Mouse (Mus musculus) MEL (cell line): ENCODE measurements around the gene Hsp90b1. TPM values are rescaled to one million over a fixed set of nuclear protein-coding genes. Genes with fewer than 3 reads are reported as not detected.
"Not testable (repeated sequence)": the region's sequence is repeated elsewhere in the genome, so short reads cannot be mapped to it uniquely, and the experiment has no call there.

Experiments used
- DNase-seq: peaks from one replicate; pipeline ENCODE4 v3.0.0; 2011; ENCODE audit warnings: low read depth, low spot score
- H3K27ac ChIP-seq: 2 replicates; pipeline ENCODE4 v1.5.1; 2012; ENCODE audit warnings: low read depth, mild to moderate bottlenecking, control low read depth, low read length, moderate library complexity; ENCODE audit not compliant: control insufficient read depth
- H3K27me3 ChIP-seq, 2 experiments: fragments of 150-350 bp in 1 of 2; sonication (generic) in 1 of 2; 2 replicates each; pipeline ENCODE4 v1.6.1; 2012; ENCODE audit warnings: low read length in 2 of 2, mild to moderate bottlenecking in 2 of 2, improper control_type of control experiment in 1 of 2, moderate library complexity in 1 of 2; ENCODE audit not compliant: insufficient read depth in 2 of 2, control insufficient read depth in 1 of 2
- H3K36me3 ChIP-seq, 2 experiments: 2 replicates each; pipeline ENCODE4 v1.6.1; 2012 to 2014; ENCODE audit warnings: low read length in 2 of 2, improper control_type of control experiment in 1 of 2, inconsistent platforms in 1 of 2, mild to moderate bottlenecking in 1 of 2; ENCODE audit not compliant: insufficient read depth in 2 of 2, control insufficient read depth in 1 of 2
- H3K4me1 ChIP-seq, 2 experiments: fragments of 150-350 bp in 1 of 2; sonication (generic) in 1 of 2; 2 replicates each; pipeline ENCODE4 v1.6.1; 2012; ENCODE audit warnings: low read length in 2 of 2, improper control_type of control experiment in 1 of 2, mild to moderate bottlenecking in 1 of 2; ENCODE audit not compliant: insufficient read depth in 2 of 2, control insufficient read depth in 1 of 2
- H3K4me3 ChIP-seq, 2 experiments: fragments of 150-350 bp in 1 of 2; sonication (generic) in 1 of 2; 2 replicates each; pipeline ENCODE4 v1.5.1; 2012; ENCODE audit warnings: low read depth in 2 of 2, low read length in 2 of 2, mild to moderate bottlenecking in 2 of 2, moderate library complexity in 2 of 2, control low read depth in 1 of 2, improper control_type of control experiment in 1 of 2; ENCODE audit not compliant: control insufficient read depth in 1 of 2, insufficient read depth in 1 of 2
- H3K79me2 ChIP-seq: 2 replicates; pipeline ENCODE4 v1.6.1; 2012; ENCODE audit warnings: mild to moderate bottlenecking, low read length, moderate library complexity; ENCODE audit not compliant: control insufficient read depth, poor library complexity, insufficient read depth
- H3K9ac ChIP-seq: 2 replicates; pipeline ENCODE4 v1.6.1; 2012; ENCODE audit warnings: low read depth, mild to moderate bottlenecking, control low read depth, low read length, moderate library complexity; ENCODE audit not compliant: control insufficient read depth, poor library complexity, severe bottlenecking
- H3K9me3 ChIP-seq: fragments of 150-350 bp; sonication (generic); replicated peaks from 2 replicates; pipeline ENCODE4 v1.6.1; 2012; ENCODE audit warnings: mild to moderate bottlenecking, low read length, improper control_type of control experiment, moderate library complexity; ENCODE audit not compliant: insufficient read depth
- BHLHE40 ChIP-seq: IDR thresholded peaks from 2 replicates; pipeline ENCODE4 v1.6.1; 2012; ENCODE audit warnings: low read depth, mild to moderate bottlenecking, inconsistent platforms, low read length, improper control_type of control experiment, borderline replicate concordance
- CTCF ChIP-seq, 3 experiments: IDR thresholded peaks in 2 of 3; conservative IDR thresholded peaks in 1 of 3; 2 replicates each; pipeline ENCODE4 v1.5.1; 2011 to 2012; ENCODE audit warnings: low read length in 3 of 3, low read depth in 2 of 3, mild to moderate bottlenecking in 2 of 3, improper control_type of control experiment in 1 of 3, inconsistent platforms in 1 of 3, mixed read lengths in 1 of 3, moderate library complexity in 1 of 3; ENCODE audit not compliant: control insufficient read depth in 1 of 3, insufficient read depth in 1 of 3, poor library complexity in 1 of 3, severe bottlenecking in 1 of 3
- E2F4 ChIP-seq: IDR thresholded peaks from 2 replicates; pipeline ENCODE4 v1.6.1; 2011; ENCODE audit warnings: low read depth, low read length, improper control_type of control experiment, borderline replicate concordance
- ELF1 ChIP-seq: IDR thresholded peaks from 2 replicates; pipeline ENCODE4 v1.6.1; 2014; ENCODE audit warnings: low read depth, mild to moderate bottlenecking, inconsistent platforms, low read length, improper control_type of control experiment, moderate library complexity
- HCFC1 ChIP-seq: IDR thresholded peaks from 2 replicates; pipeline ENCODE4 v1.6.1; 2012; ENCODE audit warnings: low read depth, mild to moderate bottlenecking, inconsistent platforms, low read length, improper control_type of control experiment, moderate library complexity
- KAT2A ChIP-seq: conservative IDR thresholded peaks from 2 replicates; pipeline ENCODE4 v1.6.1; 2012; ENCODE audit warnings: low read depth, low read length, improper control_type of control experiment, inconsistent platforms
- MAX ChIP-seq: IDR thresholded peaks from 2 replicates; pipeline ENCODE4 v1.6.1; 2011; ENCODE audit warnings: low read length, improper control_type of control experiment
- MYC ChIP-seq: IDR thresholded peaks from 2 replicates; pipeline ENCODE4 v1.6.1; 2011; ENCODE audit warnings: low read depth, mild to moderate bottlenecking, low read length, improper control_type of control experiment, moderate library complexity
- NELFE ChIP-seq: IDR thresholded peaks from 2 replicates; pipeline ENCODE4 v1.6.1; 2011; ENCODE audit warnings: low read depth, low read length, improper control_type of control experiment
- POLR2A ChIP-seq, 2 experiments: IDR thresholded peaks; 2 replicates each; pipeline ENCODE4 v1.6.1; 2011 to 2012; ENCODE audit warnings: low read length in 2 of 2, mild to moderate bottlenecking in 2 of 2, control low read depth in 1 of 2, improper control_type of control experiment in 1 of 2, low read depth in 1 of 2, moderate library complexity in 1 of 2; ENCODE audit not compliant: control insufficient read depth in 1 of 2, insufficient read depth in 1 of 2, poor library complexity in 1 of 2
- POLR2AphosphoS2 ChIP-seq: IDR thresholded peaks from 2 replicates; pipeline ENCODE4 v1.6.1; 2011; ENCODE audit warnings: low read length, improper control_type of control experiment
- SIN3A ChIP-seq: IDR thresholded peaks from 2 replicates; pipeline ENCODE4 v1.6.1; 2012; ENCODE audit warnings: low read length, improper control_type of control experiment, inconsistent platforms
- TBP ChIP-seq: IDR thresholded peaks from 2 replicates; pipeline ENCODE4 v1.8.0; 2011; ENCODE audit warnings: low read depth, low read length, improper control_type of control experiment
- TCF12 ChIP-seq: IDR thresholded peaks from 2 replicates; pipeline ENCODE4 v1.6.1; 2014; ENCODE audit warnings: low read depth, mild to moderate bottlenecking, inconsistent platforms, low read length, improper control_type of control experiment, moderate library complexity
- USF1 ChIP-seq: IDR thresholded peaks from 2 replicates; pipeline ENCODE4 v1.6.1; 2014; ENCODE audit warnings: low read depth, mild to moderate bottlenecking, inconsistent platforms, low read length, improper control_type of control experiment, moderate library complexity
- USF2 ChIP-seq, 2 experiments: IDR thresholded peaks; 2 replicates each; pipeline ENCODE4 v1.6.1; 2011 to 2012; ENCODE audit warnings: improper control_type of control experiment in 2 of 2, low read length in 2 of 2, borderline replicate concordance in 1 of 2, inconsistent platforms in 1 of 2, low read depth in 1 of 2, mild to moderate bottlenecking in 1 of 2; ENCODE audit not compliant: insufficient read depth in 1 of 2
- polyA plus RNA-seq, 2 experiments: library from polyadenylated mRNA; stranded (reverse) in 1 of 2; unstranded in 1 of 2; fragments of >175 nt in 1 of 2; fragments of >200 nt in 1 of 2; gene quantifications; 2 replicates each; pipeline versions ENCODE4 v1.2.1 to v1.2.4; 2012; ENCODE audit warnings: low replicate concordance in 2 of 2, low read depth in 1 of 2; ENCODE audit not compliant: insufficient read length in 2 of 2, insufficient read depth in 1 of 2, missing spikeins in 1 of 2
- total RNA-seq: library from RNA; depleted of rRNA; stranded (reverse); fragments of 300-350 nt; gene quantifications from 2 replicates; pipeline ENCODE4 v1.2.3, GENCODE M21; 2012

Gene Hsp90b1
- total and polyA plus RNA-seq, 3 experiments = 150 to 555 (median 420) TPM

- peak overlapping the region; percentile 63 to 87 for H3K4me3 ChIP-seq
- DNase-seq = peak; percentile 63
- H3K27me3 ChIP-seq, H3K9me3 ChIP-seq, H3K36me3 ChIP-seq, H3K4me1 ChIP-seq, H3K79me2 ChIP-seq: not testable (repeated sequence)
- TF ChIP-seq SIN3A (peak; percentile 33; the same call in 1 of the 2 replicates), POLR2A (IDR thresholded peaks at IDR 0.05; ENCODE audit: control insufficient read depth in 1 of 2, insufficient read depth in 1 of 2, low read depth in 1 of 2, low read length in 2 of 2, poor library complexity in 1 of 2) (0 out of 4 replicates have a peak, but pooled peaks of 1 of the 2 experiments have one; percentile 1)
- H3K9ac ChIP-seq = peak overlapping the region; percentile 97
- H3K27ac ChIP-seq = peak overlapping the region; percentile 93; the same call in 1 of the 2 replicates
These were observed 19.3 kb downstream of the Hsp90b1 start for GRCm38 (mm10) chr10:86686017-86686360.

- Histone ChIP-seq H3K9ac (peak overlapping the region; percentile 97), H3K4me3 (peak overlapping the region; percentile 63 to 87), H3K27ac (peak overlapping the region; percentile 93)
- not testable (repeated sequence) for H3K79me2 ChIP-seq, H3K9me3 ChIP-seq, H3K4me1 ChIP-seq, H3K27me3 ChIP-seq, H3K36me3 ChIP-seq
- DNase-seq = peak; percentile 93
- TF ChIP-seq MAX = peak; percentile 87
- peak; percentile 66 for TF ChIP-seq NELFE
- TF ChIP-seq USF1 = peak; percentile 87
- TF ChIP-seq SIN3A = peak; percentile 50; the same call in 1 of the 2 replicates
- TF ChIP-seq POLR2AphosphoS2 = peak; percentile 63; the same call in 1 of the 2 replicates
- TF ChIP-seq MYC = peak; percentile 93; the same call in 1 of the 2 replicates
- TF ChIP-seq POLR2A (IDR thresholded peaks at IDR 0.05; ENCODE audit: control insufficient read depth in 1 of 2, insufficient read depth in 1 of 2, low read depth in 1 of 2, low read length in 2 of 2, poor library complexity in 1 of 2) = peak in 1 of 2 experiments; percentile 59; a peak in 2 of 4 replicates
- TF ChIP-seq TCF12 = peak; percentile 38
- TF ChIP-seq CTCF (IDR thresholded peaks at IDR 0.05 in 2 of 3, conservative IDR thresholded peaks at IDR 0.05 in 1 of 3; ENCODE audit: control insufficient read depth in 1 of 3, insufficient read depth in 1 of 3, low read depth in 2 of 3, low read length in 3 of 3, poor library complexity in 1 of 3, severe bottlenecking in 1 of 3) = 0 out of 6 replicates have a peak, but pooled peaks of 1 of the 3 experiments have one; percentile 1
- TF ChIP-seq USF2 (IDR thresholded peaks at IDR 0.05; ENCODE audit: borderline replicate concordance in 1 of 2, insufficient read depth in 1 of 2, low read depth in 1 of 2, low read length in 2 of 2) = peak in 1 of 2 experiments; percentile 55; a peak in 1 of 4 replicates
- TF ChIP-seq KAT2A = peak; percentile 41; the same call in 1 of the 2 replicates
- TF ChIP-seq TBP = peak; percentile 75
- TF ChIP-seq ELF1 = peak; percentile 43; the same call in 1 of the 2 replicates
- peak; percentile 95 for TF ChIP-seq BHLHE40
- TF ChIP-seq E2F4 = peak; percentile 77; the same call in 1 of the 2 replicates
- peak; percentile 83 for TF ChIP-seq HCFC1
- TF ChIP-seq, all 39 proteins: peak for 16; not testable (repeated sequence) for 23
These were observed 19.9 kb downstream of the Hsp90b1 start for GRCm38 (mm10) chr10:86685179-86686016.

GRCm38 (mm10) chr10:86684797-86685178, 20.5 kb downstream of the Hsp90b1 start:
- H3K27me3 ChIP-seq, DNase-seq, H3K9me3 ChIP-seq, H3K4me1 ChIP-seq, H3K36me3 ChIP-seq, H3K79me2 ChIP-seq: not testable (repeated sequence)
- Histone ChIP-seq H3K27ac (peak overlapping the region; percentile 29; the same call in 1 of the 2 replicates), H3K9ac (peak overlapping the region; percentile 37; the same call in 1 of the 2 replicates), H3K4me3 (peak overlapping the region; percentile 42 to 44)

GRCm38 (mm10) chr10:86670550-86670949, 34.8 kb downstream of the Hsp90b1 start:
- H3K36me3 ChIP-seq, H3K27ac ChIP-seq, H3K79me2 ChIP-seq, H3K9me3 ChIP-seq, H3K4me3 ChIP-seq, H3K9ac ChIP-seq, H3K27me3 ChIP-seq, DNase-seq, H3K4me1 ChIP-seq: not testable (repeated sequence)
